Mouse (Mus musculus): ENCODE data around the gene Gm42957. TPM values are rescaled to one million over a fixed set of nuclear protein-coding genes. Genes with fewer than 3 reads are reported as not detected.
A peak's percentile ranks its signal among the peaks of the same experiment; 100 is the strongest.

Gm42957 gene
- polyA plus RNA-seq, 1 experiment: 0.13 TPM

DNA sequence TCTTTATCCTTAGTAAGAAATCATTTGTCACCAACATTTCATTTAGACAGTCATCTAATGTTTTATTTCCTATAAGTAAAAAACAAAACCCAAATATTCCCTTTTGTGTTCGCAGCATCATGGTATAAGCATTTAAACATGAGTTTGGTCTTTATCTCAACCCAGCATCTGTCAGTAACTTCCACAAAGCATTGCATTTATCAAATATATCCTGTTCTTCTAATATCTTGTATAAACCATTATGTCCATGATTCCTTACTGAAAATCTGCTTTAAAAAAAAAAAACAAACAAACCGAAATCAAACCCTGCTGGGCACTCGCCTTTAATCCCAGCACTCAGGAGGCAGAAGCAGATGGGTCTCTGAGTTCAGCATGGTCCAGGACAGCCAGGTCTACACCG is 28.7 kb upstream of the Gm42957 start:
- H3K27ac ChIP-seq (ENCODE audit: insufficient read depth, low read length): no peak overlapping the region
- TF ChIP-seq POLR2A (IDR thresholded peaks at IDR 0.05; ENCODE audit: extremely low read depth, insufficient read depth, low read length): no peak
- TF ChIP-seq CTCF (IDR thresholded peaks at IDR 0.05; ENCODE audit: extremely low read depth, insufficient read depth, low read length): no peak
- peaks cover 11% of the 10 kb centered on the region; the same call in 1 of the 2 replicates for H3K4me1 ChIP-seq (ENCODE audit: control insufficient read depth, insufficient read depth, low read length)
- H3K4me3 ChIP-seq (ENCODE audit: insufficient read depth, low read length): no peak overlapping the region

GRCm38 (mm10) chr3:96617941-96618340 is 17.3 kb upstream of the Gm42957 start:
- H3K27ac ChIP-seq (ENCODE audit: insufficient read depth, low read length): no peak overlapping the region
- H3K4me3 ChIP-seq (ENCODE audit: insufficient read depth, low read length): no peak overlapping the region
- H3K4me1 ChIP-seq (ENCODE audit: control insufficient read depth, insufficient read depth, low read length): no peaks in the 10 kb centered on the region
- TF ChIP-seq POLR2A (IDR thresholded peaks at IDR 0.05; ENCODE audit: extremely low read depth, insufficient read depth, low read length): no peak
- no peak for TF ChIP-seq CTCF (IDR thresholded peaks at IDR 0.05; ENCODE audit: extremely low read depth, insufficient read depth, low read length)

DNA sequence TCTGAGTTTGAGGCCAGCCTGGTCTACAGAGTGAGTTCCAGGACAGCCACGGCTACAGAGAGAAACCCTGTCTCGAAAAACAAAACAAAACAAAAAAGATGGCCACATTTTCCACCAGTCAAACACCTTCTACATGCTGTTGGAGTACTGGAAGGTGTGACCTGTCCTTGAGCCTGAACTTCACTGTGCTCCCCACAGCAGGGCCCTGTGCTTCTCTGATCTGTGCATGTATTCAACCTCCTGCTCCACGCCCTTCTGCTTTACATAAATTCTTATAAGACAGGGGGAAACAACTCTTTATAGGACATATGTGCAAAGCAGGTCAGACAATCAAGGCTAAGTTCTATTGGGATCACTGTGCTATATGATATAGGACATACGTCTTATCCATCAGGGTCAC is 12.1 kb upstream of the Gm42957 start:
- no peaks in the 10 kb centered on the region for H3K4me1 ChIP-seq (ENCODE audit: control insufficient read depth, insufficient read depth, low read length)
- H3K4me3 ChIP-seq (ENCODE audit: insufficient read depth, low read length): no peak overlapping the region
- TF ChIP-seq CTCF (IDR thresholded peaks at IDR 0.05; ENCODE audit: extremely low read depth, insufficient read depth, low read length): no peak
- TF ChIP-seq POLR2A (IDR thresholded peaks at IDR 0.05; ENCODE audit: extremely low read depth, insufficient read depth, low read length): no peak
- no peak overlapping the region for H3K27ac ChIP-seq (ENCODE audit: insufficient read depth, low read length)

GRCm38 (mm10) chr3:96629729-96630600 is 5.3 kb upstream of the Gm42957 start, which contains the start of gene Rbm8a:
Gene Rbm8a, plus strand, starts transcription at chr3:96629933.
- peak within 1 kb of the TSS; percentile 29; the same call in 1 of the 2 replicates for H3K27ac ChIP-seq (ENCODE audit: insufficient read depth, low read length)

DNA sequence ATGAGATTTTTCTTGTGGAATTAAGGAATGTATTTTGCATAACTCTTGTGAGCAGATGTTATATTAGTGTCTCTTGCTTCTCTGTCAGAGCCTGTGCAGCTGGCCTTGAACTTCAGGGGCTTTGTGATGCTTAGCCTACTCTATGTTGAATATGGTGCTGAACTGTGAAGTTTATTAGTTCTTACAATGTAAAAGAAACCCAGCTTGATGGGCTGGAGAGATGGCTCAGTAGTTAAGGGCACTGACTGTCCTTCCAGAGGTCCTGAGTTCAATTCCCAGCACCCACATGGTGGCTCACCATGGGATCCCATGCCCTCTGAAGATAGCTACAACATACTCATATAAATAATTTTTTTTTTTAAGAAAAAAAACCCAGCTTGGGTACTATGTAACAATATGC is 3.2 kb upstream of the Gm42957 start:
- peaks cover 6% of the 10 kb centered on the region for H3K4me1 ChIP-seq (ENCODE audit: control insufficient read depth, insufficient read depth, low read length)
- no peak overlapping the region for H3K27ac ChIP-seq (ENCODE audit: insufficient read depth, low read length)
- no peak overlapping the region for H3K4me3 ChIP-seq (ENCODE audit: insufficient read depth, low read length)
- TF ChIP-seq CTCF (IDR thresholded peaks at IDR 0.05; ENCODE audit: extremely low read depth, insufficient read depth, low read length): no peak

More at GRCm38 (mm10) chr3:96629729-96630600, 5.3 kb upstream of the Gm42957 start, which contains the start of gene Rbm8a:
- Histone ChIP-seq H3K4me1 (ENCODE audit: control insufficient read depth, insufficient read depth, low read length) (peaks cover 3% of the 10 kb centered on the region; the same call in 1 of the 2 replicates), H3K4me3 (ENCODE audit: insufficient read depth, low read length) (peak within 1 kb of the TSS; percentile 60)
- TF ChIP-seq CTCF (IDR thresholded peaks at IDR 0.05; ENCODE audit: extremely low read depth, insufficient read depth, low read length) (no peak), POLR2A (IDR thresholded peaks at IDR 0.05; ENCODE audit: extremely low read depth, insufficient read depth, low read length) (peak; percentile 89)

DNA sequence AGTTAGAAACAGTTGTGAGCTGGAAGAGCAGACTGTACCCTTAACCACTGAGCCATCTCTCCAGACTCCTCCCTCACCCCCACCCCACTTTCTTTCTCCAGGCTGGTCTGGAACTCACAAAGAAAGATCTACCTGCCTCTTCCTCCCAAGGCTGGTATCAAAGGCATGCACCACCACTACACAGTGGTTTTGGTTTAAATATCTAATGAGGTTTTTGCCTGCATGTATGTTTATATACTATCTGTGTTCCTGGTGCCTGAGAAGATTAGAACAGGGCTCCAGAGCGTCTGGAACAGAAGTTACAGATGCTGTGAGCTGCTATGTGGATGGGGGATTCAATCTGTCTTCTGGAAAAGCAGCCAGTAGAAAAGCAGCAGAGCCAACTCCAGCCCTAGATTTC is 1.3 kb upstream of the Gm42957 start:
- no peak for TF ChIP-seq POLR2A (IDR thresholded peaks at IDR 0.05; ENCODE audit: extremely low read depth, insufficient read depth, low read length)
- no peak for TF ChIP-seq CTCF (IDR thresholded peaks at IDR 0.05; ENCODE audit: extremely low read depth, insufficient read depth, low read length)
- H3K27ac ChIP-seq (ENCODE audit: insufficient read depth, low read length): no peak overlapping the region
- H3K4me1 ChIP-seq (ENCODE audit: control insufficient read depth, insufficient read depth, low read length): peaks cover 5% of the 10 kb centered on the region
- H3K4me3 ChIP-seq (ENCODE audit: insufficient read depth, low read length): no peak overlapping the region

DNA sequence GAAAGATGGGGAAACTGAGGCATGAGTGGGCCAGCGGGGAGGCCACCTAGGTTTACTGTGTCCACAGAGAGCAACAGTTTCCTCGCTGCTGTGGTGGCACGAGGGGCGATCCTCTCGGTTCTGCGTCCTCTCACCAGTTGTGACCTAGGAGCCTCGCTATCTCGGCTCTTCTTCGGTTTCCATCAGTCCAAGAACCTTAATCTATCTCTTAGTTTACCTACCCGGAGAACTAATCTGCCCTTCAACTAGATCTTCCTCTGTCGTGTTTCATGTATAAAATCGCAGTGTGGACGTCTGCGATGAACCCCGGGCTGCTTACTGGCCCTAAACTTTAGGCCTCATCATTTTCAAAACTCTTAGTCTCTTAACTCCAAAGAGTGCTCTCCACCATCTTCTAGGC is 632 bp downstream of the Gm42957 start:
- TF ChIP-seq CTCF (IDR thresholded peaks at IDR 0.05; ENCODE audit: extremely low read depth, insufficient read depth, low read length) (no peak), POLR2A (IDR thresholded peaks at IDR 0.05; ENCODE audit: extremely low read depth, insufficient read depth, low read length) (no peak)
- Histone ChIP-seq H3K4me1 (ENCODE audit: control insufficient read depth, insufficient read depth, low read length) (peaks cover 5% of the 10 kb centered on the region), H3K27ac (ENCODE audit: insufficient read depth, low read length) (peak overlapping the region; percentile 9; the same call in 1 of the 2 replicates), H3K4me3 (ENCODE audit: insufficient read depth, low read length) (peak overlapping the region; percentile 87)

GRCm38 (mm10) chr3:96636448-96636847 is 1.2 kb downstream of the Gm42957 start:
- no peak for TF ChIP-seq POLR2A (IDR thresholded peaks at IDR 0.05; ENCODE audit: extremely low read depth, insufficient read depth, low read length)
- no peak for TF ChIP-seq CTCF (IDR thresholded peaks at IDR 0.05; ENCODE audit: extremely low read depth, insufficient read depth, low read length)
- H3K27ac ChIP-seq (ENCODE audit: insufficient read depth, low read length): no peak overlapping the region
- peak overlapping the region; percentile 87; the same call in 1 of the 2 replicates for H3K4me3 ChIP-seq (ENCODE audit: insufficient read depth, low read length)
- H3K4me1 ChIP-seq (ENCODE audit: control insufficient read depth, insufficient read depth, low read length): peaks cover 5% of the 10 kb centered on the region

DNA sequence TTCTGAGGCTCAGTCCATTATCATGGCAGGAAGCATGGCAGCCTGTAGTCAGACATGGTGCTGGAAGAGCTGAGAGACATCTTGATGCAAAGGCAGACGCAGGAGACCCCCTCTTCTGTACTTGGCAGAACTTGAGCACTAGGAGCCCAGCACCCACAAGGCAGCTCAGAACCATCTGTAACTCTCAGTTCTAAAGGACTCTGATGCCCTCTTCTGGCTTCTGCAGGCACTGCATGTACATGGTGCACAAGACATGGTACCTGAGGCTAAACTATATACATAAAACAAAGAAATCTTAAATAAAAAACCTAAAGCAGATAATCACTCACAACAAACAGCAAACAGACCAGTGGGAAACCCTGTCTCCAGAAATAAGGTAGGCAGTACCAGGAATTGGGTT is 3.9 kb downstream of the Gm42957 start:
- peaks cover 5% of the 10 kb centered on the region for H3K4me1 ChIP-seq (ENCODE audit: control insufficient read depth, insufficient read depth, low read length)
- no peak overlapping the region for H3K4me3 ChIP-seq (ENCODE audit: insufficient read depth, low read length)
- no peak overlapping the region for H3K27ac ChIP-seq (ENCODE audit: insufficient read depth, low read length)
- TF ChIP-seq CTCF (IDR thresholded peaks at IDR 0.05; ENCODE audit: extremely low read depth, insufficient read depth, low read length) (peak; percentile 61), POLR2A (IDR thresholded peaks at IDR 0.05; ENCODE audit: extremely low read depth, insufficient read depth, low read length) (no peak)
